Mouse (Mus musculus) hindbrain, embryonic 16.5 days (tissue): ENCODE measurements at regions not wholly inside any gene's neighbourhood (a gene's known extent, or its start where the extent isn't known, plus 50 kb on each side); places are given as distances from the start of the nearest gene placed in this dataset.
A peak's percentile ranks its signal among the peaks of the same experiment; 100 is the strongest.

Experiments
- ATAC-seq: fragments of 200-750 bp; cut with Nextera tagmentation; 2 replicates; pipeline ENCODE4 v1.8.0; 2017; ENCODE audit warnings: moderate TSS enrichment, moderate library complexity
- H3K27ac ChIP-seq: fragments of 300-500 bp; sonication (generic); 2 replicates; pipeline ENCODE4 v1.5.1; 2014; ENCODE audit warnings: low read depth, mild to moderate bottlenecking, control low read depth, low read length, moderate library complexity
- H3K27me3 ChIP-seq: fragments of 300-500 bp; sonication (generic); replicated peaks from 2 replicates; pipeline ENCODE4 v1.6.1; 2014; ENCODE audit warnings: low read length; ENCODE audit not compliant: control insufficient read depth, insufficient read depth
- H3K36me3 ChIP-seq: fragments of 300-500 bp; sonication (generic); 2 replicates; pipeline ENCODE4 v1.6.1; 2014; ENCODE audit warnings: mild to moderate bottlenecking, low read length, moderate library complexity, mixed read lengths; ENCODE audit not compliant: control insufficient read depth, insufficient read depth
- H3K4me1 ChIP-seq: fragments of 300-500 bp; sonication (generic); 2 replicates; pipeline ENCODE4 v1.6.1; 2014; ENCODE audit warnings: low read depth, low read length; ENCODE audit not compliant: control insufficient read depth, insufficient read depth
- H3K4me2 ChIP-seq: fragments of 300-500 bp; sonication (generic); 2 replicates; pipeline ENCODE4 v1.6.1; 2014; ENCODE audit warnings: mild to moderate bottlenecking, low read length, control low read depth, moderate library complexity
- H3K4me3 ChIP-seq: fragments of 300-500 bp; sonication (generic); 2 replicates; pipeline ENCODE4 v1.5.1; 2014; ENCODE audit warnings: mild to moderate bottlenecking, low read length, control low read depth, moderate library complexity
- H3K9ac ChIP-seq: fragments of 300-500 bp; sonication (generic); 2 replicates; pipeline ENCODE4 v1.6.1; 2014; ENCODE audit warnings: low read depth, mild to moderate bottlenecking, control low read depth, low read length, moderate library complexity
- H3K9me3 ChIP-seq: fragments of 300-500 bp; sonication (generic); 2 replicates; pipeline ENCODE4 v1.6.1; 2014; ENCODE audit warnings: mild to moderate bottlenecking, low read length, moderate library complexity; ENCODE audit not compliant: control insufficient read depth
- WGBS: fragments of 180-500 bp; shearing (Covaris S2); extraction: QIAGEN DNeasy Blood & Tissue Kit; methylation state at CpG from one replicate; pipeline ENCODE4 v1.1.7; 2014; 5-methylcytosine and 5-hydroxymethylcytosine counted together

DNA sequence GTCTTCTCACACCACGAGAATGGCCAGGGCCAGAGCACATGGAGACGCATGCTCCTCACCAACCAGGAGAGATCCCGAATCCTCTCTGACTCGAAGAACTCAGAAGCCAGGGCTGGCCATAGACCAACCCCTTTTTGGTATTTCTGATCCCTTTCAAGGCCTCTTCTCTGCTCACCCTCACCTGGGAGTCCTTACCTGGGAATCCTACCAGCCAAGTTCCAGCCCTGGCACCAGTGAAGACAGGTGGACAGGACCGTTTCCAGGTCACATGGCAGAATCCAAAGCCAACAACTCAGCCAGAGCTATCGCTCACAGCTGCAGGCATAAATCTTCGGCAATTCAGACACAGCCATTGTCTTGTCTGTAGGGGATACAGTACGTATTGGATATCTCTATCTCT is 626.2 kb upstream of the Fam19a5 start:
- Histone ChIP-seq H3K4me3 (no peak overlapping the region), H3K9ac (no peak overlapping the region), H3K4me1 (peaks cover 18% of the 10 kb centered on the region), H3K27ac (no peak overlapping the region), H3K27me3 (no peaks in the 10 kb centered on the region), H3K4me2 (no peak overlapping the region), H3K9me3 (no peaks in the 10 kb centered on the region), H3K36me3 (no peaks in the 10 kb centered on the region)
- no peak for ATAC-seq
- 89% methylated on average over 8 of the region's 8 CpGs for WGBS

DNA sequence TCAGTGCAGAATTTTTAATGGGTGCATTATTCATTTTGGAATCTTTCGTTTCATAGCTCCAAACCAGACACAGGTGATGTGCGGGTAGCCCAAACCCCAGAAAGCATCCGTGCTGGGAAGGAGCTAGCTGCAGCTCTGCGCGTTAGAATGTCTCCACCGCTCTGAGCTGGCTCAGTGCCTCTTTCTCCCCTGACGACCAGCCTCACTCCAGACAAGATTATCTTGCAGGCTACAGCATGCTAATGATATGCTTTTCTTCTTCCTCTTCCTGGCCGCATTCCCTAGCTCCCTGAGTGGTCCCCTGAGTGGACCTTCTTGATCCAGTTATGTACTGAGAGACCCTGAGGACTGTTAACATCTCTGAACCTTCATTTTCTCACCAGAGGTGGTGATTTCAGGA is 624.4 kb upstream of the Fam19a5 start:
- no peak overlapping the region; the same call in 1 of the 2 replicates for H3K4me2 ChIP-seq
- no peak overlapping the region for H3K4me3 ChIP-seq
- no peak overlapping the region for H3K9ac ChIP-seq
- H3K36me3 ChIP-seq = no peaks in the 10 kb centered on the region
- ATAC-seq = 0 out of 2 replicates have a peak, but pooled peaks have one; percentile 14
- no peaks in the 10 kb centered on the region for H3K27me3 ChIP-seq
- peak overlapping the region; percentile 9; the same call in 1 of the 2 replicates for H3K27ac ChIP-seq
- WGBS = 18% methylated on average over 8 of the region's 8 CpGs
- H3K4me1 ChIP-seq = peaks cover 18% of the 10 kb centered on the region
- no peaks in the 10 kb centered on the region for H3K9me3 ChIP-seq

DNA sequence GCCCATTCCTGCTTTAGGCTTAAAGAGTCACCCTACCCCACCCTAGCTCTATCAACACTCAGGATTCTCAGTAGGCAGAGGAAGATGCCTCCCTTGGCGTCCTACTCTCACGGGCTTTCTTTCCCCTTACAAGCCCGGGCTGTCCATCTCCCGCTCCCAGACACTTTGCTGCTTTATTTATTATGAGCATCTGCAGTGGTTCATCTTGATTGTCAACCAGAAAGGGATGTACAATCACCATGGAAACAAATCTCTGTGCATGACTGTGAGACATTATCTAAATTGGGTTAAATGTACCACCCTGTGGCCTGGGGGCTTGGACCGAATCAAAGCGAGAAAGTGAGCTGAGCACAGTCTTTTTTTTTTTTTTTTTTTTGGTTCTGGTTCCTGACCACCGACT is 623.9 kb upstream of the Fam19a5 start:
- no peaks in the 10 kb centered on the region for H3K9me3 ChIP-seq
- H3K4me1 ChIP-seq = peaks cover 18% of the 10 kb centered on the region
- ATAC-seq = 0 out of 2 replicates have a peak, but pooled peaks have one; percentile 27
- no peaks in the 10 kb centered on the region for H3K36me3 ChIP-seq
- no peak overlapping the region for H3K9ac ChIP-seq
- H3K4me3 ChIP-seq = no peak overlapping the region
- WGBS = 4% methylated on average over 7 of the region's 7 CpGs
- peak overlapping the region; percentile 9; the same call in 1 of the 2 replicates for H3K27ac ChIP-seq
- H3K4me2 ChIP-seq = peak overlapping the region; percentile 8; the same call in 1 of the 2 replicates
- no peaks in the 10 kb centered on the region for H3K27me3 ChIP-seq

GRCm38 (mm10) chr15:86921401-86921800 is 622.7 kb upstream of the Fam19a5 start:
- Histone ChIP-seq H3K36me3 (no peaks in the 10 kb centered on the region), H3K4me3 (no peak overlapping the region), H3K9me3 (no peaks in the 10 kb centered on the region), H3K4me2 (no peak overlapping the region), H3K27ac (no peak overlapping the region), H3K9ac (no peak overlapping the region), H3K27me3 (no peaks in the 10 kb centered on the region), H3K4me1 (peaks cover 26% of the 10 kb centered on the region)
- WGBS = 7% methylated on average over 8 of the region's 8 CpGs
- ATAC-seq = no peak

- no peak overlapping the region for H3K9ac ChIP-seq
- H3K4me3 ChIP-seq = no peak overlapping the region
- no peak overlapping the region for H3K27ac ChIP-seq
Observed at GRCm38 (mm10) chr15:86925081-86925749, 618.9 kb upstream of the Fam19a5 start.

DNA sequence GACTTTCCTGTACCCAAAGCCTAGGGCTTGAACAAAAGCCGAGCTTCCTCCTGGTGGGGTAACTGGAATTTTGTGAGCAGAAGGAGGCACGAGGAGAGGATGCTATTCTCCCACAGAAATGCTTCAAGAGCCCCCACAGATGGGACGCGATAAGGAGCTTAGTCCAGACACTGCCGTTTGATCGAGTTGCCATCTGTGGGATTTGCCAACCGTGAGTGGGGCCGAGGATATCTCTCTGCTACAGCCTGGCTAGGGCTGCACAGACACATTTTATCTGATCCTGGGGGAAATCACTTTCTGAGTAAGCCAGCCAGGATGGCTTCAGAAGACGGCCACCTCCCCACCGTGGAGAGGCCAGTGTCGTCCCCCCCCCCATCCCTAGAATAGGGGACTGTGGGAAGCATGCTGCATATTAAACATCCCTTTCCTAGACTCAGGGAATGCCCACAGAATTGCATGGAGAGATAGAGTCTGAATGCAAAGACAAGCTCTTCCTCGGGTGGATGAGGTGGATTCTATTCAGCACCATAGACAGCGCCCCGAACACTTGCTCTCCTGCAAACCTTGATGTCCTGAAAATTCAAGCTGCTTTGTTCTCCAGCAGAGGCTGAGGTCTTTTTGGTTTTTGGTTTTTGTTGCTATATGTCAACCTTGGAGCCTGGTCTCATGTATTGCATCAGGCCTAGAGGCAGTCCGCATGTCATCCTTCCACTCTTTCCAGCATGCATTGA is 611.6 kb upstream of the Fam19a5 start:
- WGBS = 57% methylated on average over 15 of the region's 15 CpGs
- no peak for ATAC-seq
- H3K27me3 ChIP-seq = no peaks in the 10 kb centered on the region

More at GRCm38 (mm10) chr15:86925081-86925749, 618.9 kb upstream of the Fam19a5 start:
- Histone ChIP-seq H3K36me3 (no peaks in the 10 kb centered on the region), H3K4me1 (peaks cover 17% of the 10 kb centered on the region), H3K27me3 (no peaks in the 10 kb centered on the region), H3K4me2 (peak overlapping the region; percentile 39), H3K9me3 (no peaks in the 10 kb centered on the region)
- 10% methylated on average over 17 of the region's 17 CpGs for WGBS
- no peak for ATAC-seq

DNA sequence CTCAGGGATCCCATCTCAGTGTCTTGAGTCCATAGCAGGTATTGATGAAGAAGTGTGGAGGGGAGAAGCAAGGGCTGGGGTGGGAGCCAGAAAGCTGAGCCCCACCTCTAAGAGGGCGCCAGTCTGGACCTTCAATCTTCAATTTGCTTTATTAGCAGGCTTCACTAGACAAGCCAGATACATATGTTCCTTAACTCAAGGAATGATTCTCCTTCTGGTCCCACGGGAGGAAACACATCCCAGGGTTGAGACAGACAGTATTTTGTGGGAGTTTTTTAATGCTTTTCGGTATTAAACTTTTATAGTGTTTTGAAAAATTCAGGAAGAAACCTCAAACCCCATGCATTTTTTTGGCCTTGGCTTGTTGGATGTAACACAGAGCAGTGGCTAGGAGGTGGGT is 606.7 kb upstream of the Fam19a5 start:
- Histone ChIP-seq H3K36me3 (no peaks in the 10 kb centered on the region), H3K27me3 (no peaks in the 10 kb centered on the region), H3K9ac (no peak overlapping the region), H3K27ac (no peak overlapping the region), H3K9me3 (no peaks in the 10 kb centered on the region), H3K4me2 (no peak overlapping the region), H3K4me1 (no peaks in the 10 kb centered on the region), H3K4me3 (no peak overlapping the region)
- ATAC-seq = no peak
- 89% methylated on average over 3 of the region's 3 CpGs for WGBS

More for the DNA sequence above, 611.6 kb upstream of the Fam19a5 start:
- Histone ChIP-seq H3K36me3 (no peaks in the 10 kb centered on the region), H3K4me1 (no peaks in the 10 kb centered on the region), H3K9me3 (no peaks in the 10 kb centered on the region), H3K4me3 (no peak overlapping the region), H3K27ac (no peak overlapping the region), H3K9ac (no peak overlapping the region), H3K4me2 (no peak overlapping the region)

DNA sequence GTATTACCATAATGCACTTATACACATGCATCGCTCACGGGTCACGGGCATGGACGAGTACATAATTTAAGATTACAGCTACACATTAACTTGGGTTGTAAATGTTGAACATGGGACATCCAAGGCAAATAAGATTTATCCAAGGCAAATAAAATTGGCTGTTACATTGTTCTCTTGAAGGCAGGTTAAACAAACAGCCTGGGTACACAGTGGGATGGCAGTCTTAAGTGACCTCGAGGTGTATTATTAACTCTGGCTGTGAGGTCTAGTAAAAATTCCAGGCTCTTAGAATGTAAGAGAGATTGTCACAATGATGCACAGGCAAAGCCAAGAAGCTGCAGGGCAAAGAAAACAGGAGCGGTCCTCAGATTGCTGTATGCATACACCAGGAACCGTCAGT is 599.6 kb upstream of the Fam19a5 start:
- H3K4me2 ChIP-seq = no peak overlapping the region
- no peak overlapping the region for H3K9ac ChIP-seq
- no peaks in the 10 kb centered on the region for H3K4me1 ChIP-seq
- ATAC-seq = no peak
- WGBS = 81% methylated on average over 7 of the region's 7 CpGs
- no peaks in the 10 kb centered on the region for H3K9me3 ChIP-seq
- no peaks in the 10 kb centered on the region for H3K27me3 ChIP-seq
- no peak overlapping the region for H3K27ac ChIP-seq
- no peak overlapping the region for H3K4me3 ChIP-seq
- no peaks in the 10 kb centered on the region for H3K36me3 ChIP-seq

DNA sequence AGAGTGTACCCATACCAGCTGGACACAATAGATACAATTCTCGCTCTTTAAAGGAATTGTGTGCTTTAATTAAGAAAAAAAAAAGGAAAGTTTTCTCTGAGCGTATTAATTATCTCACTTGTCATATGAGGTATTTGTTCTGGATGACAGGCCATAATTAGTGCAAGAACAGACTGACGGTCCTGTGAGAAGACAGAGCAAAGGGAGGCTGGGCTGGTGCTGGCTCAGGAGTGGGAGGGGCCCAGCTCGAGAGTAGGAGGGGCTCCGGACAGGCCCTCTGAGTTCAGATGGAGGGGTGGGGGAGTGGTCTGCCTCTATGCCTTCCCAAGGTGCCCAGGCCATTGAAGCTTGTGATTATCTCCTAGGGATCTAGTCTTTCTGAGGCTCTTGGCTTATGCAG is 591.5 kb upstream of the Fam19a5 start:
- 52% methylated on average over 5 of the region's 5 CpGs for WGBS
- ATAC-seq = no peak
- no peak overlapping the region for H3K9ac ChIP-seq
- H3K4me2 ChIP-seq = no peak overlapping the region
- no peak overlapping the region for H3K27ac ChIP-seq
- H3K4me3 ChIP-seq = no peak overlapping the region
- H3K36me3 ChIP-seq = no peaks in the 10 kb centered on the region
- no peaks in the 10 kb centered on the region for H3K27me3 ChIP-seq
- H3K9me3 ChIP-seq = no peaks in the 10 kb centered on the region
- H3K4me1 ChIP-seq = no peaks in the 10 kb centered on the region
